Mouse (Mus musculus) embryo, embryonic 11 days (tissue): Measurements from ENCODE around the gene Afap1l2.

Experiments used
- DNase-seq: peaks from one replicate; pipeline ENCODE4 v3.0.0-alpha.2; 2015

Afap1l2 gene

DNA sequence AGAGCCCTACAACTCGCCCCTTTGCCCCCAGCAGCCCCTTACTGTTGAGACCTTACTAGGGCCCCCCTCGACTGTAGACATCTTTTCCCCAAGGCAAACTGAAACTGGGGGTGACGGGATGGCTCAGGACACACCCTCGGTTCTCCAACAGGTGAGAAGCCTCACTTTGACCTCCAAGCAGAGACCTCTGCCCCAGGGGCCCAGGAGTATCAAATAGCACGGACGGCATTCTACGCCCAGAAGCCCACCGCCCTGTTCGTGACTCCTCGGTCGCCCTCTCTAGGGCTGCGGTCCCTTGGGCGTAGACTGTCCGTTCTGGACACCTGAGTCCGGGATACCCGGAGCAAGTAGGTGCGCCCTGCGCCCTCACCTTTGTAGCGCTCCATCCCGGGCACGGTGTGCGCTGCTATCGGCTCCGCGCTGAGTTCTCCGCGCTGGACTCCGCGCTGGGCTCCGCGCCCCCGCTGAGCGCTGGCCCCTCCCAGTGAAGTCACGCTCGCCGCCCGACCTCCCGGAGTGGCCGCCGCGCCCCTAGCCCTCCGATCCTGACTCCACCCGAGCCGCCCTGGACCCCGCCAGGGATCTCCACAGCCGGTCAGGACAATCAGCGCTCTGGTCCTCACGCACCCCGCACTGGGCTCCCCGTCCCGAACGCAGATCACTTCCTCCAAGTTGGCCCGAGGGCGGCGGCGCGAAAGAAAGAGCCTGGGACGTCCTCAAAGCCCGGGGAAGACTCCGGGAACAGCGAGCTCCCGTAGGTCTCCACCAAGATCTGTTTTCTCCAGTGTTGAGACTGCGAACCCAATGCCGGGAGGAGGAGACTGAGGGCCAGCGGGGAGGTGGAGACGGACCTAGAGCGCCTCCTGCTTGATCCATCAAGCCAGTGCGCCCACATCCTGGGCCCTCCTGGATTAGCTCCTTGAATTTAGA, at the start of gene Afap1l2:
TSS of gene Afap1l2 (minus strand) at position 448 of the 930 bp plus-strand sequence.
- DNase-seq, result peak; percentile 60

DNA sequence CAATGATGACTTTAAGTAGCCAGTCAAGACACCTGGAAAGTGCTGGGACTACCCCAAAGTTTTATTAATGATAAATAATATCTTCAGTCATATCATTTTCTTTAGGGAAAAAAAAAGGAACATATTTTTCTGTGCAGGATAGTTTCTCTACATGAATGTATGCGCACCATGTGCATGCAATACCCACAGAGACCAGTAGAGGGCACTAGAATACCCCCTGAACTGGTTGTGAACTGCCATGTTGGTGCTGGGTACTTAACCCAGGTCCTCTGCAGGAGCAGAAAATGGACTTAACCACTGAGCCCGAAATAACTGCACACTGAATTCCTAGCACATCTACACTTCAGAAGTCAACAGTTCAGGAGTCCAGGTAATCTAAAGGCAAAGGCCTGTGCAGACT, 49.5 kb upstream of the Afap1l2 start:
- DNase-seq, result no peak

DNA sequence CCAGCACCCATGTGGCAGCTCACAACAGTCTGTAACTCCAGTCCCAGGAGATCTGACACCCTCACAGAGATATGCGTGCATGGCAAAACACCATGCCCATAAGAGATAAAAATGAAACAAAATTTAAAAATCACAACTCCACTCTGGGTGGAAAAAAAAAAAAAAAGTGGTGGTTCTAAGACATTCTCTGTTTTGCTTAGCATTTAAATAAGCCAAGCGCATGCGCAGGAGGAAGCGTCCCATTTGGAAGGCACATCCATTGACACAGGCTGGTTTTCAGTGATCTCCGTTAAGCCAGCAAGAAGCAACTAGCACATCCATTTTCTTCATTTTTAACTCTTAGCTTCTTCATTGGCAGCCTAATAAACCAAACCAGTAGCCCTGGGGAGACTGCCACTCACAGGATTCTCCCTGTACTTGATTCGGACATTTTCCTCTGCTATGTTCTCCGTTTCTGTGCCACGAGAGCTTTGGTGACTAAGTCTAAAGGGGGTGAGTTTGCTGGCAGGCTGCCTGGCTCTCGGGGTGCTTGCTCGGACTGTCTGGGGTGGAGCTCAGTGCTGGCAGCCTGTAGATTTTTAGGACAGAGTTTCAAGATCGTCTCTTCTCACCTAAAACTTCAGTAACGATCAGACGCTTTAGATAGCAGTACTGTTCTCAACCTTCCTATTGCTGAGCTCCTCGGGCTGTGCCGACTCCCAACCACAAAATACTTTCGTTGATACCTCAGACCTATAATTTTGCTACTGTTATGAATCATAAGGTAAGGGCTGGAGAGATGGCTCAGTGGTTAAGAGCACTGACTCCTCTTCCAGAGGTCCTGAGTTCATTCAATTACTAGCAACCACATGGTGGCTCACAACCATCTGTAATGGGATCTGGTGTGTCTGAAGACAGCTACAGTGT, 47.4 kb upstream of the Afap1l2 start:
- DNase-seq, result no peak

DNA sequence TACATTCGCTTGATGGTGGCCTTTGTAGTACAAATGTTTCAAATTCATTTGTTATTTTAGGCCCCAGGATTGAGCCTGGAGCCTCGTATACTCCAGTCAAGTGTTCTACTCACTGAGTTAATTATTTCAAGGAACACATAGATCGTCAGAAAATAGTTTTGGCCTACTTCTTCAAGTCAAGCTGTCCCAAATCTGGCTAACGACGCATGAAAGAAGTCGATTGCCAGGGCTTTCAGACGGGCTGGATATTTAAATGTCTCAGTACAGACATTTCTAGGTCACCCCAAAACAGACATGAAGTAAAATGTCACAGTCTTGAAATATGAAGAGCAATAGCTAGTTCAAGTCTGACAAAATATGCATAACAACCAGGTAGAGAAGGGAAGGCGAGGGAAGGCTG, 44.9 kb upstream of the Afap1l2 start:
- no peak for DNase-seq

DNA sequence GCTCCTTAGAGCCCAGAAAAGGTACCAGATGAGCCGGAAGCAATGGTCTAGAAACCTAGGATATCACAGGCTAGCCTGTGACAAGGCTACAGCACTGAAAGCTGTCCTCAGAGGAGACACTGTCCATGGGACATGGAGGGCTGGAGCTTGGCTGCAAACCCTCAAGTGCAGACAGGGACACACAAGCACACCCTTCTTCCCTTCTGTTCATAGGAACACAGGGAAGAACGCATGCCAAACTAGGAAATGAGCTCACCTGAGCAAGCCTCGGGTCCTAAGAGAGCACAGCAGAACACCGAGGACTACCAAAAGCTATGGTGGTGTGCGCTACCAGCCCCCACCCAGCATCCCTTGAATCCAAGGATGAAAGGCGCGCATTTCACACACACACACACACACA, 44.0 kb upstream of the Afap1l2 start:
- no peak for DNase-seq

DNA sequence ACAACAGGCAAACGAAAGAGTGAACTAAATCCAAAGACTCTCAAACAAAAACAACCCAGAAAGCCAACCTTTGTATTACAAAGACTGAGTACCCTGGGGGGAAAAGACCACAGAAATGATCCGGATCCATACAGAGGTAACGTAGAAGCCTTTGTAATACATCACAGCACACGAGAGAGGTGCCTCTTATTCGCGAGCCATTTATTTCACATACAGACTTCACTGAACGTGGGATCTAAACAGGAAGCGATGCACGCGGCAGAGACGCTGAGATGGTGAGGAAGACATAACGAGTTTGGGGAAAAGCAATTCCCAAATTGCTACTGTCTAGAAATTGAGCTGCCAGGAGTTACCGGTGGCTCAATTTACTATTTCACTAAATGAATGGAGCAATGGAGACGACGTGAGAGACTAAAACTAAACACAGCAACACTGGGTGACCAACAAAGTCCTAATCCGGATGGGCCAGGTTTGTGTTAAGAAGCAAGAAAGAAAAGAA, 41.6 kb upstream of the Afap1l2 start:
- no peak for DNase-seq

DNA sequence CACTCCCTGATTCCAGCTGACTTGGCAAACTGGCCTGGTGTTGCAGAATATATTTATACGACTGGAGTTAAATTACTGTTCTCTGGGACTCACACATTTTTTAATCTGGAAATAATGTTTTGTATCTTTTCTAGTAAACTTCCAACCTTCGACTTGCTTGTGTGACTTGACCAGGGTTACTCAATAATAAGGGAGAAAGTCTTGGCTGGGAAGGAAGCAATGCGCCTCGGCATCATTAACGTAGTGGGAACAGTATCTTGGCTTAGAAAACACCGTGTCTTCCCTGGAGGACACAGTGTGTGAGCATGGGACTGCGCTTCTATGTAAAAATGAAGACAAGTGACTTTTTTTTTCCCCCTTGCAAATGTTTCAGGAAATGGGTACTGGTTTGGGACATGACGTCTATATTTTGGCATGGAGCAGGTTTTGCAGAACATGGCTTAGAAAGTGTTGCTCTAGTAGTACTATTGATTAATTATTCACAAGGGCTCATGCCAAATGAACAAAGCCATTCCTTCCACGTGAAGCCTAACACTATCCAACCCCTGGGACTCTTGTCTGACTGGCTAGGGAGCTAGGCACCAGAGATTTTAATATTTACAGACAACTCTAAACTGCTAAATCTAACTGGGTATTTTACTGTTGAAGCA, 39.8 kb upstream of the Afap1l2 start:
- DNase-seq, result no peak

DNA sequence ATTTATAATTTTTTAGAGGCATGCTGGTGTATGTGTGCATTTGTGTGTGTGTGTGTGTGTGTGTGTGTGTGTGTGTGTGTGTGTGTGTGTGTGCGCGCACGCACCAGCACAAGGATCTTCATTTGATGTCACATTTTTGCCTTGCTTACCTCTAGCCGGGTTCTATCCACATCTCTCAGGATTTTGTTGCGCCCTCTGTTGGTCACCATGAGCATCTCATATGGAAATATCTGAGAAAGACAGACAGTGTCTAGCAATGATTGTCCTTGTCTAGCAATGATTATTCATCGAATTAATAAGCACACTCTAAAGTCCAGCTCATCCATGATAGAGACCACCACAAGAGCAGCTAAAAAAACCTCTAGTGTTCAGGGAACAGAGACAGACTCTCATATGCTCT, 31.2 kb upstream of the Afap1l2 start:
- peak; percentile 66 for DNase-seq

DNA sequence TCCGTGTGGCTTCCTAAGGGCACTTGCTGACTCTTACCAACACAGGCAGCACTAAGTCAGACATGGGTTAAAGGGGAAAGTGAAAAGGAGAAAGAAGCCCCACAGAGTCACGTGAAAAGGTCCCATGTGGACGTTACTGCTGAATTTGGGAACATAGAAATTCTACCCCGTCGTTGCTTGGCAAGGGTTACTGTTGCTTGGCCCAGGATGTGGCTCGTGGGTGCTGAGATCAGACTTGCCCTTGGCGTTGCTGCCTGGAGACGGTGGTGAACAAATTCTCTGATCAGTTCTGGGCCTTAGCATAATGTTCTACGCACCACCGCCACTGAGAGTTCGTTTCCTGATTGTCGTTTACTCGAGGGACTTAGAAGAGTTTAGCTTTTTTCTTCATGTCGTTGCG, 28.8 kb upstream of the Afap1l2 start:
- no peak for DNase-seq

DNA sequence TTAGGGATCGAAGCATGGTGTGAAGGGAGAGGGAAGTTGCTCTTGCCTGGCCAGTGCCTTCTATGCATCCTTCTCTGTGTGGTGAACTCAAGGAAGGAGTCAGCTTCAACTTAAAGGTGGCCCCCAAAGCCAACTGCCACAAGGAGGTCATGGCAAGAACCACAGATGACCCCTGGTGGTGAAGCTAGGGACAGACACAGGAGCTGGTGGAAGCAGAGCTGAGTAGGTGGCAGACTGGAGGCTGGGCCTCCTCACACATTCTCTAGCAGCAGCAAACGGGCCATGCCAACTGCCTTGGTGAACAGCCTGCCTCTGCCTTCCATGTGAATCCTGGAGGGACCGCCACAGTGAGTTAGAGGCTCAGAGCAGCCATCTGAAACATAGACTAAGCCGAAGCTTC, 23.6 kb upstream of the Afap1l2 start:
- peak; percentile 67 for DNase-seq

DNA sequence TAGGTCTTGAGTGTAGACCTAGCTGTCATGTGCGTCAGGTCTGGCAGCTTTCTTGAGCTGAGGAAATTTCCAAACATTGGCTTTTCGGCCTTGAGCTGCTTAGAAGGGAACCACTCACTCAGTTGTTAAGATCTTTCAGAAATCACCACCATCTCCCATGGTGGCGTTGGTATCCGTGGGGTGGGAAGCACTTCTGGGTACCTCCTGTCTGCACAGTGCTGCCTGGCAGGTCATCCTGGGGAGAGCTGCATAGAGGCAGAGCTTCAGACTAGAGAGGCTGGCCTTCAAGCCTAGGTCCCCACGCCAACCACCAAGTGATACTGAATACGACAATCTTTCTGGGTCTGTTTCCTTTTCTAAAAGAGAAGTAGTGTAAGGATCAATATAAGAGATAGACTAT, 21.4 kb upstream of the Afap1l2 start:
- no peak for DNase-seq

DNA sequence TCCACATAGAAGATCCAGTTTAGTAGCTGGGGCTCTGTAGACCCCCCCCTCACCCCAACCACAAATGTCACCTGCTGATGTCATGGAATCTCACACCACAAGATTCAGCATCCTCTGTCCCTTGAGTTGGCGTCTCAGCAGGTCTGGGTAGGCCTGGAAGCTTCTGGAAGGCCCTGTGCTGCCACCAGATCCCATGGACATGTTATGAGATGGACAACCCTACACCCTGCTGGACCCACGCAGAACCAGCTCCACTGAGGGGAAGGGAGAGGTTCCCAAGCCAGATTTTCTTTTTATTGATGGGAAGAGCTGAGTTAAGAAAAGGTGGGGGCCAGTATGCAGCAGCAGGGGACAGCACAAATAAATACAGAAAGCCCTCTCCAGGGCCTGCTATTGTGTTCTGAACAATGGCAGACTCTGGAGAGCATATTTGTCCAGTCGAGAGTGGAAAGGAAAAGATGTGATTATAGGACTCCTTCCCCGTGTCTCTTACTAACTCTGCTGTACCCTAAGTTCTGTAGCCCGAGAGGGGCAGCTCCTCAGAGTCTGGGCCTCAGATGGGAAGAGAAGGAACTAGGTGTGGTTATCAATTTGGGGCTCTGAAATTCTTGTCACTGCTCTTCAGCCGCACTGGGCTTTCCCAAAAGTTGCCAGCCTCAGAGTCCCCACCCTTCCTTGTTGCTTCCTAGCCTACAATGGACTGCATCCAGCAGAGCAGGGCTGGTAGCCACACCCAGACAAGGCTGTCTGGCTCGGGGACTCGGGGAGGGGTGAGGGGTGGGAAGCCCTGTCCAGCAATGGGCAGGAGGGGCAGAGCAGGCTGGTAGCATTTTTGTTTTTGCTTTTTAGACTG, 20.5 kb upstream of the Afap1l2 start:
- DNase-seq, result no peak

DNA sequence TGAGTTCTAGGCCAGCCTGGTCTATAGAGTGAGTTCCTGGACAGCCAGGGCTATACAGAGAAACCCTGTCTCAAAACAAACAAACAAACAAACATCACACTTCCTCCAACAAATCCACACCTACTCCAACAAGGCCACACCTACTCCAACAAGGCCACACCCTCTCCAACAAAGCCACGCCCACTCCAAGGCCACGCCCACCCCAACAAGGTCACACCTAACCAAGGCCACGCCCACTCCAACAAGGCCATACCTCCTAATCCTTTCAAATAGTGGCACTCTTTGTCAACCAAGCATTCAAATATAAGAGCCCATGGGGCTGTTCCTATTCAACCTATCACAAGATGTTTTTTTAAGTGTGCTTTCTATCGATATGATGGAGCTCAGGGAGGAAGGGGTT, 18.5 kb upstream of the Afap1l2 start:
- DNase-seq, result no peak

DNA sequence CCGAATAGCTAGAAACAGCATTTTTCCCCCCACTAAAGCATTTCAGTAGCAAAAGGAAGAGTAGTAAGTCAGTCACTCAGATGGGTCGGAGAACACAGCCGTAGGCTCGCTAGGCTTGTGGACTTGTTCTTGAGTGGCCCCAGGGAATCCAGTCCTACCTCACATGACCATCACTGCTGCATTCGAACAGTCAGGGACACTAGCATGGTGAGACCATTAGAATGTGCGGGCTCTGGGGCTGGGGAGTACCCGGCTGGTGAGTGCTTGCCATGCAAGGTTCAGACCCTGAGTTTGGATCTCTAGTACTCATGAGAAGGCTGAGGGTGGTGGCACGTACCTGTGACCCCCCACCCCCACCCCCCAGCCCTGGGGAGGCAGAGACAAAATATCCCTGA, 9.8 kb upstream of the Afap1l2 start:
- no peak for DNase-seq

DNA sequence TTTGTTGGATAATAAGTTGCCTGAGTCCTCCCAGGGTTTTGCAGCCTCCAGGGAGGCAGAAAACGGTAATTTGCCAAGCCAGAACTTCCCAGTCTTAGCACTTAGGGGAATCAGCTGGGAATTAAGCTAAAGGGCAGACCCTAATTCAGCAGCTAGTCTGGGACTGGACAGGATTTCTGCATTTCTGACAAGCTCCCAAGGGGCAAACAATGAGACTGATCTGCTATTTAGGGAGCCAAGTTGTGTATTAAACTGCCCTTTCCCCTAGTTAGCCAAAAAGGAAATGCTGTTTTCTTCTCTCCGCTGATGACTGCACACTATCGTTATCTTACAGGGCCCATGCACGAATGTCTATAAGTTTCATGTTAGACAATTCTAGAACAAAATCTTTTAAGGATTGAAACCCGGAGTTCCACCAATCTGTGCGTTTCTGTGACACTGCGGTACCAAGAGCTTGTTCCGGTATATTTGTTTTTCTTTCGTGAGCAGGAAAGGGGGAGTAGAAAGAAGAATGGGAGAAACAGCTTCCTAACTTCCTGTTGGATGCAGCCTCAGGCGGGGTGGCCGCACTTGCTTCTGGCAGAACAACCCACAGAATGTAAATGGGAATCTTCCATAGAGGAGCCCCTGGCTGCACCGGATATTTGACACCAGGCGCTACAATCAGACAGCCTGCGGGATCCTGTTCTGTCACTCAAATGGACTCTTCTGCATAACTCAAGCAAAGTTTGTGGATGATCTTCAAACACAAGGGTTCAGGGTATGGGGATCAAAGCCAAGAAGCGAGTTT, 9.2 kb upstream of the Afap1l2 start:
- peak; percentile 58 for DNase-seq

DNA sequence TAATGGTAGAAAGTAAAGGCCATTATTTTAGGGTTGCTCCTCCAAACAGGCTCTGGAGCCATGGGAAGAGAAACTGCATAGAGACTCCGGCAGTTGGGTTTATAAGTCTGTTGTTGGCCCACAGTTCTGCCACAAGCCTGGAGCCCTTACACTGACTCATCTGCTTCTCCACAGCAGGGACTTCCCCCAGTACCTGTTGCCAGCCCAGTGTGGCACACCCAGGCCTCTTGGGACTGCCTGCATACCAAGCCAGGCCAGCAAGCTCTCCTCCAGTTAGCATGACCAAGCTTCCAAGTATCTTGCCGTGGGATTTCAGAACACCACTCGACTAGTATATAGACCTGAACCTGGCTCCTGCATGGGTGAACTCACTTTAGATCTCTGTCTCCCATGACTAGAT, 6.8 kb upstream of the Afap1l2 start:
- no peak for DNase-seq

DNA sequence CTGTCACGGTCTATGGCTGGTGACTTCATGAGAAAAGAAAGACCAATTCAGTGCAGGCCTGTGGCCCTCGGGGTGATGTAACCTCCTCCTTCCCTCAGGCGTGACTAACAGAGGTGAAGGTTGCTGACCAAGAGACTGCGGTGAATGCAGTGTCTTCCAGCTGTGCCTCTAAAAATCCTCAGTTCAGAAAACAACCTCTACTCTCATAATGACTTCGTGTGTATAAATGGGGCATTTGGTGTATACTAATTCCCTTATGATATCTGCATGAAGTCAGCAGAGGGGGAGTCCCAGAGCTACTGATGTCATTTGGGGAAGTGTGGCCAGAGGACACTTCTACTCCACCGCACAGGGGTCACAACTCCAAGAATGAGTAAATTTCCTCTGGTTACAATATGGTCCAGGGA, 5.2 kb upstream of the Afap1l2 start:
- DNase-seq, result no peak

DNA sequence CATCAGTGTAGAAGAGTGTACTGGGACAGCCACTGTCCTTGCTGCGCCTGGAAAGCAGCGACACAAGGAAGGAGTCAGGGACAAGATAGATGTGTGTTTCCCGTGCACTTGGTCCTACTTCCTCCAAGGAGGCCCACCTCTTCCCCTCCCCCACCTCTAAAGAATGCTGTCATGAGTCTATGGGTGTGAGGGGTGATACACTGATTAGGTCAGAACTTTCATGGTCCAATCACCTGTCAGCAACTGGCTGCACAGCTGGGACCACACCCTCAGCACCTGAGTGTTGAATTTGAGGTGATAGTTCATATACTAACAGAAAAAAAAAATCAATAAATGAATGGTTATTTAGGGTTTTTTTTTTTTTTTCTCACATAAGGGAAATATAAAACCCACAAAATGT, 4.0 kb upstream of the Afap1l2 start:
- DNase-seq, result no peak

DNA sequence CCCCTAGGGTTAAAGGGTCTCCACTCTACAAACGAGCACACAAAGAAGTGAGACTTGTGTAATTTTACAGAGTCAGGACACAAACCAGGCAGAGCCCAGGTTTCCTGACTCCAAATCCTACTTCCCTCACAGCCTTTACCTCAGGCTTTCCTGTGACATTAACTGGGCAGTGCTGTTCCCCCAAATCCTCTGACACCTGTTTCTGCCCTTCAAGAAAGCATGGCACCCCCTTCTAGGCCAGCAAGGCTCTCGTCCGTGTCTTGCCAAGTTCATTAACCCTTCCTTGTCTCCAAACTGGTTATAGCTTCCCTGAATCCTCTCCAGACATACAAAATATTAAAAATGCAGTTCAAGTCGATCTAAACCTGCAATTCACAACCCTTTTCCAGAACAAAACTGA, 2.0 kb upstream of the Afap1l2 start:
- DNase-seq, result no peak

DNA sequence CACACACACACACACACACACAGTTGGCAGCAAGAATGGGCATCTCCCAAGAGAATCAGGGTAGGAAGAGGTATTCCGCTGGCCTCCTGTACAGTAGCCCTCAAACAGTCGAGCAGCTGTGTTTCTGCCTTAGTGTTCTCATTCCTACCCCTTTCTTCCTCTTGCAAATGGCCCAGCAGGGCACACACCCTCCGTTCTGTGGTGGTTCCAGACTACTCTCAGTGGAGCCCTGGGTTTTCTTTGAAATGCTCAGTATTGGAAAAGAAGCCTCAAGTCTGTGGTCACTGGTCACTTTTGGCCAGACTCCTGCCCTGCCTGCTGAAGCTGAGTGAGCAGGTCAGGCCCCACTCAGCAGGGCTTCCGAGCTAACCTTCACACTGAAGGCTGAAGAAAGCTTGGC, 1.6 kb upstream of the Afap1l2 start:
- no peak for DNase-seq

DNA sequence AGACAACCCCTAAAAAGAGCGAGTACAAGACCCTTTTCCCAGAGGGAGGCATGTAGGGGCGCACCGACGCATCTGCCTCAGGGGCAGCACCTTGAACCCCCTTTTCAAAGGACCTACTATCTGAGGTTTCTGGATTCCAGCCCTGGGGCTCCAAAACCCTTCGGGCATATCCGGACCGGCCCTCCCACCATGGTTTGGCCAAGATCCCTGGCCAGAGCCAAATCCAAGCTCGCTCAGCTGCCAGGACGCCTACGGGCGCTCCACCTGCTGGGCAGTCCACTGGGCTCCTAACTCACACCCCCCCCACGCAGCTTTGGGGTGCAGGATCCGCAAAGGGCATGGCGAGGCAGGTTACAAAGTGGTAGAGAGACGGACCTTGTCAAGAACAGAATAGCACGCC, 737 bp downstream of the Afap1l2 start:
- DNase-seq, result no peak
